Mouse (Mus musculus) lung, adult 2 months (tissue): ENCODE measurements around the gene Noc3l.

Source experiments
- CTCF ChIP-seq: fragments of 200-500 bp; IDR thresholded peaks from 2 replicates; pipeline ENCODE4 v1.5.1; 2011; ENCODE audit warnings: mild to moderate bottlenecking, low read length, control low read depth; ENCODE audit not compliant: insufficient read depth
- POLR2A ChIP-seq: fragments of 200-500 bp; IDR thresholded peaks from 2 replicates; pipeline ENCODE4 v1.6.1; 2011; ENCODE audit warnings: low read depth, mild to moderate bottlenecking, control low read depth, low read length, borderline replicate concordance; ENCODE audit errors: extremely low read depth

DNA sequence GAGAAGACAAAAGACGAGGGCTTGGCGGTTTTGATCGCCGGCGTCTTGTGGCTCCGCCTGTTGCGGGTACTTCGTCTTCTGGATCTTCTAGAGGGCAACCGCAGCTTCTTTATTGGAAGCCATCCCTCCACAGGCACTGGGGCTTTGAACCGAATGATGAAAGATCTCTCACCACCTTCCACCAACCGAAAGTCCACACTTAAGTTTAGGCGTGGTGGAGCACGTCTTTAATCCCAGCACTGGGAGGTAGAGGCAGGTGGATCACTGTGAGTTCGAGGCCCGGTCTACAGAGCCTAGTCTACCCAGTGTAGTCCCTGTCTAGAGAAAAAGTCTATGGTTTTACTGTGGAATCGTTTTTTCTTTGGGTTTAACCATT lies 378 bp upstream of the Noc3l start:
- TF ChIP-seq CTCF (no peak), POLR2A (no peak)
